Mouse (Mus musculus) midbrain, postnatal 0 days (tissue): ENCODE data around the gene Vwce. TPM values are rescaled to one million over a fixed set of nuclear protein-coding genes. Genes with fewer than 3 reads are reported as not detected.

Experiments used
- ATAC-seq: fragments of 200-750 bp; cut with Nextera tagmentation; 2 replicates; pipeline ENCODE4 v1.8.0; 2017; ENCODE audit warnings: moderate number of reproducible peaks, mild to moderate bottlenecking, moderate TSS enrichment, moderate library complexity; ENCODE audit not compliant: low FRiP score
- DNase-seq: peaks from one replicate; pipeline ENCODE4 v3.0.0-alpha.2; 2015; ENCODE audit warnings: low spot score
- H3K27ac ChIP-seq: fragments of 300-500 bp; sonication (generic); 2 replicates; pipeline ENCODE4 v1.5.1; 2014; ENCODE audit warnings: low read depth, mild to moderate bottlenecking, low read length, mixed read lengths
- H3K27me3 ChIP-seq: fragments of 300-500 bp; sonication (generic); 2 replicates; pipeline ENCODE4 v1.6.1; 2014; ENCODE audit warnings: low read length, control low read depth, mixed read lengths; ENCODE audit not compliant: insufficient read depth
- H3K36me3 ChIP-seq: fragments of 300-500 bp; sonication (generic); 2 replicates; pipeline ENCODE4 v1.6.1; 2014; ENCODE audit warnings: low read length, control low read depth, mixed read lengths; ENCODE audit not compliant: insufficient read depth
- H3K4me1 ChIP-seq: fragments of 300-500 bp; sonication (generic); 2 replicates; pipeline ENCODE4 v1.6.1; 2014; ENCODE audit warnings: mild to moderate bottlenecking, control low read depth, antibody characterized with exemption, low read length, mixed read lengths; ENCODE audit not compliant: insufficient read depth
- H3K4me2 ChIP-seq: fragments of 300-500 bp; sonication (generic); 2 replicates; pipeline ENCODE4 v1.6.1; 2014; ENCODE audit warnings: low read depth, mild to moderate bottlenecking, low read length, mixed read lengths; ENCODE audit not compliant: poor library complexity, severe bottlenecking
- H3K4me3 ChIP-seq: fragments of 300-500 bp; sonication (generic); 2 replicates; pipeline ENCODE4 v1.5.1; 2014; ENCODE audit warnings: low read depth, mild to moderate bottlenecking, low read length, moderate library complexity
- H3K9ac ChIP-seq: fragments of 300-500 bp; sonication (generic); replicated peaks from 2 replicates; pipeline ENCODE4 v1.6.1; 2014; ENCODE audit warnings: mild to moderate bottlenecking, low read length, moderate library complexity, mixed read lengths; ENCODE audit not compliant: poor library complexity, severe bottlenecking
- H3K9me3 ChIP-seq: fragments of 300-500 bp; sonication (generic); 2 replicates; pipeline ENCODE4 v1.6.1; 2016; ENCODE audit warnings: low read length, control low read depth
- CTCF ChIP-seq: IDR thresholded peaks from 2 replicates; pipeline ENCODE4 v1.5.1; 2016; ENCODE audit warnings: antibody characterized with exemption, mild to moderate bottlenecking
- WGBS: fragments of 180-500 bp; shearing (Covaris S2); extraction: QIAGEN DNeasy Blood & Tissue Kit; methylation state at CpG from one replicate; pipeline ENCODE4 v1.1.7; 2014; 5-methylcytosine and 5-hydroxymethylcytosine counted together
- polyA plus RNA-seq: library from polyadenylated mRNA; unstranded; fragments of >200 nt; fragmentation: Nextera tagmentation; extraction: Ambion mirVana; gene quantifications from 2 replicates; pipeline ENCODE4 v1.2.1, GENCODE M21; 2015
- total RNA-seq: library from RNA; depleted of rRNA; stranded (reverse); fragments of >200 nt; gene quantifications from 2 replicates; pipeline ENCODE4 v1.2.3, GENCODE M21; 2014

The Vwce gene
- total and polyA plus RNA-seq, 2 experiments from 2014 or later: 2.2 to 2.6 TPM

GRCm38 (mm10) chr19:10665093-10665492 is 31.1 kb downstream of the Vwce start:
- no peak overlapping the region for H3K9ac ChIP-seq

GRCm38 (mm10) chr19:10665499-10665898 is 31.5 kb downstream of the Vwce start:
- 5% methylated on average over 2 of the region's 2 CpGs for WGBS
- peak; percentile 93 for TF ChIP-seq CTCF
- Histone ChIP-seq H3K4me3 (no peak overlapping the region), H3K4me1 (no peaks in the 10 kb centered on the region), H3K36me3 (no peaks in the 10 kb centered on the region), H3K27ac (no peak overlapping the region), H3K9ac (no peak overlapping the region), H3K9me3 (no peaks in the 10 kb centered on the region), H3K4me2 (no peak overlapping the region), H3K27me3 (no peaks in the 10 kb centered on the region)
- ATAC-seq: peak; percentile 74
- DNase-seq: peak; percentile 68

More at GRCm38 (mm10) chr19:10665093-10665492, 31.1 kb downstream of the Vwce start:
- H3K27me3 ChIP-seq: no peaks in the 10 kb centered on the region
- no peaks in the 10 kb centered on the region for H3K9me3 ChIP-seq
- 67% methylated on average over 3 of the region's 3 CpGs for WGBS
- H3K36me3 ChIP-seq: no peaks in the 10 kb centered on the region
- TF ChIP-seq CTCF: no peak
- no peak overlapping the region for H3K4me3 ChIP-seq
- no peaks in the 10 kb centered on the region for H3K4me1 ChIP-seq
- DNase-seq (no peak), ATAC-seq (peak; percentile 47; the same call in 1 of the 2 replicates)
- no peak overlapping the region for H3K4me2 ChIP-seq
- H3K27ac ChIP-seq: no peak overlapping the region

GRCm38 (mm10) chr19:10671319-10671718 is 37.3 kb downstream of the Vwce start:
- Histone ChIP-seq H3K4me1 (no peaks in the 10 kb centered on the region), H3K27ac (no peak overlapping the region), H3K9me3 (no peaks in the 10 kb centered on the region), H3K36me3 (no peaks in the 10 kb centered on the region), H3K4me2 (no peak overlapping the region), H3K27me3 (no peaks in the 10 kb centered on the region), H3K9ac (no peak overlapping the region), H3K4me3 (no peak overlapping the region)
- no peak for ATAC-seq
- no peak for DNase-seq
- WGBS: 77% methylated on average over 4 of the region's 4 CpGs
- no peak for TF ChIP-seq CTCF

- Histone ChIP-seq H3K9ac (no peak overlapping the region), H3K4me3 (no peak overlapping the region), H3K9me3 (no peaks in the 10 kb centered on the region), H3K4me2 (no peak overlapping the region), H3K27me3 (no peaks in the 10 kb centered on the region), H3K4me1 (no peaks in the 10 kb centered on the region), H3K27ac (no peak overlapping the region), H3K36me3 (no peaks in the 10 kb centered on the region)
- no peak for DNase-seq
- WGBS: 75% methylated on average over 9 of the region's 9 CpGs
- ATAC-seq: no peak
- TF ChIP-seq CTCF: no peak
These were observed 37.9 kb downstream of the Vwce start for GRCm38 (mm10) chr19:10671854-10672417.

GRCm38 (mm10) chr19:10673275-10673674 is 39.3 kb downstream of the Vwce start:
- DNase-seq (no peak), ATAC-seq (no peak)
- WGBS: 28% methylated on average over 1 of the region's 1 CpGs
- H3K4me1 ChIP-seq: no peaks in the 10 kb centered on the region
- no peaks in the 10 kb centered on the region for H3K27me3 ChIP-seq
- no peak for TF ChIP-seq CTCF
- H3K9ac ChIP-seq: no peak overlapping the region
- no peaks in the 10 kb centered on the region for H3K36me3 ChIP-seq
- H3K27ac ChIP-seq: no peak overlapping the region
- H3K4me2 ChIP-seq: no peak overlapping the region
- no peaks in the 10 kb centered on the region for H3K9me3 ChIP-seq
- no peak overlapping the region for H3K4me3 ChIP-seq

GRCm38 (mm10) chr19:10676656-10677055 is 42.6 kb downstream of the Vwce start:
- Histone ChIP-seq H3K27ac (no peak overlapping the region), H3K4me1 (no peaks in the 10 kb centered on the region), H3K4me2 (no peak overlapping the region), H3K27me3 (no peaks in the 10 kb centered on the region), H3K9ac (no peak overlapping the region), H3K4me3 (no peak overlapping the region), H3K36me3 (no peaks in the 10 kb centered on the region), H3K9me3 (no peaks in the 10 kb centered on the region)
- 86% methylated on average over 16 of the region's 16 CpGs for WGBS
- DNase-seq (no peak), ATAC-seq (no peak)
- no peak for TF ChIP-seq CTCF
